Mouse (Mus musculus) fibroblast of lung, adult 2 months (primary cell): ENCODE measurements around the gene Panx1.

Source experiments
- DNase-seq: peaks from one replicate; pipeline ENCODE4 v3.0.0-alpha.2; 2011; ENCODE audit warnings: low read depth

Gene Panx1

DNA sequence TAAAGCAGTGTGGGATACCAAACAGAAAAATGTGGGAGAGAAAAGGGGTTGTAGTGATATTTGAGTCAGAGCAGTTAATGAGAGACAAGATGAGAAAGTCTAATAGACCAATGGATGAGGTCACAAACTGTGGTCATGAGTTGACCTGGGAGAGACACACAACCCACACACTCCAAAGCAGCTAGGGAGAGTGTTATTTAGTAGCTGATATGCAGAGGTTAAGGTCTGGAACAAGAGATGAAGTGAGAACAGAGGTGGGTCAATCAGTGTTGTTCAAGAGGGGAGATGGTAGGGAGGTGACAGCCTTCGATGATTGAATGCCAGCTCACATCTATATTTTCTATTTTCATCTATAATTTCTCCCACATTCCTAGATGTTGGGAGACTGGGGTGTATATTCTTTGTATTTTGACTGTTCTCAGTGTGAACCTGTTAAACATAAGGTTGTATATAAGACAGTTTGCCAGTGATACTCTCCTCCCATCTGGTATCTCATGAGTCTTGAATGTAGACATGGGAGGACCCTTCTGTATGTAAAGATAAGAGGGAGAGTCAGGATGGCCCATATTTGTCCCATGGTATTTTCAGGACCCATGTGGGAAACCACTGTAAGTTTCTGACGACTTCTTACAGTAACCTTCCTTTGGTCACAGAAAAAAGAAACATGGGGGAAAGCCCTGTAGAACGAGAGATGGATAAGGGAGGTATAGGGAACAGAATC, 74.3 kb downstream of the Panx1 start:
- DNase-seq: no peak

DNA sequence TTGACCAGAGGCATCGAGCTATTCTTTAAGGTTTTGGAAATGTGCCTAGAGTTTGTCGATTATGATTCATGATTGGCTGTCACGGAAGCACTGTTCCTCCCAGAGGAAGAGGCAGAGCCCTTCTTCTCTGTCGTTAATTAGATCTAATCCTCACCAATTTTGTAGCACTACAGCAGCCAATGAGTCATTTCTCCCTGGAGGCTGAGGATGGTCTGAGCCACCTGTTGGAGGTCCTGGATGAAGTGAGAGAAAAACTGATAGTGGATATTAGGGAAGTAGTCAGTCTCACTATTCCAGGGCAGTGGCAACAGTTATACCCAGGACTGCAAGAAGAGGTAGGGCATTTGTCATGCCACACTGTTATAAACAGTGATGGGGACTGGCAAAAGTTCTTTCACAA, 75.1 kb downstream of the Panx1 start:
- no peak for DNase-seq

DNA sequence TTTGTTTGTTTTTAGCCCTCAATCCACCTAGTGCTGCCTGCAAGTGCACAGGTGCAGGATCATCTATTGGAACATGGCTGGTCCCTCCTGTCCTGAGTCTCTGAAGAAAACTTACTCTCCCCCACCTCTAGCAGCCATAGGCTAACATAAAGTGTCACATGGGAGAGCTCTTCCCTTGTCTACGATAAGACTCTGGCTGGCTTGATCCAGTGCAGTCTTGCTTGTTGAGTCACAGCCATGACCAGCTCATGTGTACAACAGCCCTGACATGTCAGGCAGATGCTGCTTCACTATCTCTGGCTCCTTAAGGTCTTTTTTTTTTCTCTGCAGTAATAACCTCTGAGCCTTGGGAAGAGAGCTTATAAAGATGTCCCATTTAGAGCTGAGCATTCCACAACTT, 77.7 kb downstream of the Panx1 start:
- DNase-seq: no peak

DNA sequence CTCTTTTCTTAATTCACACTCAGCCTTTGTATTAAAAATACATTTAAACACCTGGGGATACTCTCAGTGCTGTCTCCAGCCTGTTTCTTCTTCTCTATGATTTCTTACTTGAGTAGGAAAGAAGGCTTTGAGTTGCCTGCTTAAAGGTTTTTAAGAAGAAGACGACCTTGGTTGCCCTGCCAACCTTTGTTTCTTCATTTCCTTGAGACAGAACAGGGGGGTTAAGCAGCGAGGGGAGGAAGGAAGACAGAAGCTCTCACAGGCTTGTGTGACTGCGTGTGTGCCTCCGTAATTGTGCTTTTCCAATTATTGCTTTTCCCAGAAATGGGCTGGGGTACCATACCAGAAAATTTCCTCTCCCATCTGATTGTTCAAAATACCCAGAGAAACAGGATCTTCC, 78.5 kb downstream of the Panx1 start:
- DNase-seq: no peak

DNA sequence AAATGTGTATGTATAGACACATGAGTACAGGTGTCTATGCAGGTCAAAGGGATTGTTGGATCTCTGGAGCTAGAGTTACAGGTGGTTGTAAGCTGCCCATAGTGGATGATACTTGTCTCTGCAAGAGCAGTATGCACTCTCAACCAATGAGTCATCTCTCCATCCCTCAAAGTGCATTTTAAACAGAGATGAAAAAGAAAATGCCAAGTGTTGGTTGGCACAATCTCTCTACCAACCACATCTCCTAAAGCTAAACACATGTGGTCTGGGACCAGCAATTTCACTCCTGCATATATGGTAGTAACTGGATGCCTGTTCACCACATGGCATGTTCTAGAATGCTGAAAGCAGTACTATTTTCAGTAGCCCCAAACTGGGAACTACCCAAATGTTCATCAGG, 79.9 kb downstream of the Panx1 start:
- no peak for DNase-seq

DNA sequence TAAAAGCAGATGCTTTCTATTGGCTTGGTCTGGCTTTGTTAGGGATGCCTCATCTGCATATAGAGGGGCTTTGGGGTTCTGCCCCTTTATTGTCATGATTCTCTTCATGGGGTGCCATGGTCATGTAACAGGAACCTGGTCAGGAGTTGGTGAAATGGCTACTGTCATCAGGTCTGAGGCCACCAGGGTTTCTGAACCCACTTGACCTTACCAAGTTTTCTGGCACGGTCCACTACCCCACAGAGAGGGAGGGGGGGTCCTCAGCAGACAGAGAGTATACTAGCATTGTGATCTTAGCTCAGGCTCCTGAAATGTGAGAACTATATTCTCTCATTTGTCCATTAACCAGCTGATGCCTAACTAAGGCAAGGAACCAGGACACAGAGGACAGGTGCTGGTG, 82.5 kb downstream of the Panx1 start:
- DNase-seq: no peak

DNA sequence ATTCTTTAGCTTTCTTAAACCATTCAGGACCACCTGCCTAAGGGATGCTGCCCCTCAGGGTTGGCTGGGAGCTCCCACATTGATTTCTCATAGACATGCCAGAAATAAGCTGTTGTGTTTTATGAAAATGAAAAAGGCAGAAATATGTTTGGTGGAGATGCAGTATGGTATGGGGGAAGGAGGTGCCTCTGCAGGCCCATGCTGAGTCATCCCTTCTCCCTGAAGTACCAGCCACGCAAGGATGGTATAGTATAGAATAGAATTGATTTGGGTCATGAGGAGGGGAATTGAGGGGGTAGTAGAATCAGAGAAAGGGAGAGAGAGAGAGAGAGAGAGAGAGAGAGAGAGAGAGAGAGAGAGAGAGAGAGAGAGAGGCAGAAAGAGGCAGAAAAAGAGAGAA, 90.6 kb downstream of the Panx1 start:
- no peak for DNase-seq
